Mouse (Mus musculus): ENCODE data around the gene Dnajc4.

DNA sequence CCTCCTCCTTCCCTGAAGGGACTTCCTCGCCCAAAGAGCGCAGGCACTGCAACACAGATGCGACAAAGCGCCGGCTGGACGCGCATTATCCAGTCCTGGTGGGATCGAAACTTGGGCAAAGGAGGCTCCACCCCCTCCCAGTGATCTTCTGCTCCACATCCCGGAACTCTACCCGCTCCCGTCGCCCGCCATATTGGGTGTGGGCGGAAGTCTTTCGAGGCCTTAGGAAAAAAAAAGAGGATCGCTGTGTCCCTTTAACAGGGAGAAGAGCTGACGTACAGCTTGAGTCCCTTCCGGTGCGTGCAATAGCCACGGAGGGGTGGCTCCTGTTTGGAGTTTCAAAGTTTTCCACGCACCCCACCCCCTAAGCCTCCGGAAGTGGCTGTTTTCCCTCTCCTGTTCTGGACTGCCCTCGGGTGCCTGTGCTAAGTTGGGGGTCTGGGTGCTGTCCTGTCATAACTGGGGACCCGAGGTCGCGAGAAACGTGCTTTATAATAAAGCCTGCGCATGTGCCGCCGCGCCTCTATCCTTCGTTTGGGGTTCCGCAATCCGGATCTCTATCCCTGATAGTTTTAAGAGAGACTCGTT is 40.9 kb downstream of the Dnajc4 start:
- TF ChIP-seq CTCF (IDR thresholded peaks at IDR 0.05; ENCODE audit: extremely low read depth, insufficient read depth, insufficient read length, insufficient replicate concordance) (no peak), POLR2A (IDR thresholded peaks at IDR 0.05; ENCODE audit: low read depth, low read length) (peak; percentile 16; the same call in 1 of the 2 replicates)
